Mouse (Mus musculus) thymus, adult 2 months (tissue): Measurements from ENCODE around the gene Upp2.

ENCODE experiments used
- CTCF ChIP-seq: fragments of 200-500 bp; IDR thresholded peaks from 2 replicates; pipeline ENCODE4 v1.5.1; 2012; ENCODE audit warnings: mild to moderate bottlenecking, control low read depth, low read length, moderate library complexity, borderline replicate concordance; ENCODE audit not compliant: control insufficient read depth, poor library complexity, insufficient read depth; ENCODE audit errors: extremely low read depth
- POLR2A ChIP-seq: fragments of 200-500 bp; IDR thresholded peaks from 2 replicates; pipeline ENCODE4 v1.6.1; 2012; ENCODE audit warnings: mild to moderate bottlenecking, low read length, control low read depth, moderate library complexity; ENCODE audit not compliant: control insufficient read depth, poor library complexity, insufficient read depth; ENCODE audit errors: extremely low read depth

DNA sequence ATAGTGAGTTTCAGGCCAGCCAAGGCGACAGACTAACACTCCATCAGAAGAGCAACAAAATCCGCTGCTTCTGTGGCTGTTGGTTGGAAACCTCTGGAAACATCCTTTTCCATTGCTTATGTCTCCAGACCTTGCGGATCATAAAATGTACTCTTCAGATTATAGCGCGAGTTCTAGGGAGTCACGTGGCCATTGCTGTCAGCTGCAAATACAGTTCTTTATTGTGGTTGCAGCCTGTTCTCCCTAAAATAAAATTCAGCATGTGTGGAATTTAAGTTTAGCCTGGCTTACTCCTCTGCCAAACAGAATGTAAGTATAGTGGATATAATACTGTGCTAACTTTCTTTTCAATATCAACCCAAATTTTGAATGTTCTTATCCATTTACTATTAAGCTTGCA, 78.6 kb downstream of the Upp2 start:
- TF ChIP-seq CTCF (no peak), POLR2A (no peak)
